Mouse (Mus musculus): ENCODE results near the gene Bmpr1b. TPM values are rescaled to one million over a fixed set of nuclear protein-coding genes. Genes with fewer than 3 reads are reported as not detected.

Gene Bmpr1b
- polyA plus RNA-seq, 1 experiment = 0.05 TPM

- no peaks in the 10 kb centered on the region for H3K27me3 ChIP-seq (ENCODE audit: control insufficient read depth, insufficient read depth, low read length)
- no peak overlapping the region for H3K4me3 ChIP-seq (ENCODE audit: control insufficient read depth, insufficient read depth, low read length)
- H3K4me1 ChIP-seq (replicated peaks; ENCODE audit: control insufficient read depth, insufficient read depth, low read length) = no peaks in the 10 kb centered on the region
- no peak overlapping the region for H3K27ac ChIP-seq (ENCODE audit: control insufficient read depth, insufficient read depth, low read length)
- TF ChIP-seq POLR2A (IDR thresholded peaks at IDR 0.05; ENCODE audit: control insufficient read depth, extremely low read depth, insufficient read depth, low read length, poor library complexity) = no peak
- TF ChIP-seq CTCF (IDR thresholded peaks at IDR 0.05; ENCODE audit: borderline replicate concordance, control insufficient read depth, extremely low read depth, insufficient read depth, low read length, poor library complexity) = no peak
- no peaks in the 10 kb centered on the region for H3K36me3 ChIP-seq (ENCODE audit: control insufficient read depth, insufficient read depth, low read length)
- DNase-seq = no peak
- 94% methylated on average over 10 of the region's 10 CpGs for whole genome bisulfite sequencing
These were observed 65.0 kb downstream of the Bmpr1b start for GRCm38 (mm10) chr3:142104027-142104805.

- no peaks in the 10 kb centered on the region for H3K4me1 ChIP-seq (replicated peaks; ENCODE audit: control insufficient read depth, insufficient read depth, low read length)
- H3K27me3 ChIP-seq (ENCODE audit: control insufficient read depth, insufficient read depth, low read length) = no peaks in the 10 kb centered on the region
- H3K4me3 ChIP-seq (ENCODE audit: control insufficient read depth, insufficient read depth, low read length) = no peak overlapping the region
- 97% methylated on average over 4 of the region's 4 CpGs for WGBS
- TF ChIP-seq CTCF (IDR thresholded peaks at IDR 0.05; ENCODE audit: borderline replicate concordance, control insufficient read depth, extremely low read depth, insufficient read depth, low read length, poor library complexity) (no peak), POLR2A (IDR thresholded peaks at IDR 0.05; ENCODE audit: control insufficient read depth, extremely low read depth, insufficient read depth, low read length, poor library complexity) (no peak)
- H3K36me3 ChIP-seq (ENCODE audit: control insufficient read depth, insufficient read depth, low read length) = no peaks in the 10 kb centered on the region
- no peak overlapping the region for H3K27ac ChIP-seq (ENCODE audit: control insufficient read depth, insufficient read depth, low read length)
- DNase-seq = no peak
These were observed 65.6 kb downstream of the Bmpr1b start for GRCm38 (mm10) chr3:142103622-142104021.

- no peak for DNase-seq
- WGBS = 74% methylated on average over 2 of the region's 2 CpGs
- H3K36me3 ChIP-seq (ENCODE audit: control insufficient read depth, insufficient read depth, low read length) = no peaks in the 10 kb centered on the region
- H3K4me1 ChIP-seq (replicated peaks; ENCODE audit: control insufficient read depth, insufficient read depth, low read length) = no peaks in the 10 kb centered on the region
- TF ChIP-seq POLR2A (IDR thresholded peaks at IDR 0.05; ENCODE audit: control insufficient read depth, extremely low read depth, insufficient read depth, low read length, poor library complexity) (no peak), CTCF (IDR thresholded peaks at IDR 0.05; ENCODE audit: borderline replicate concordance, control insufficient read depth, extremely low read depth, insufficient read depth, low read length, poor library complexity) (no peak)
- H3K27me3 ChIP-seq (ENCODE audit: control insufficient read depth, insufficient read depth, low read length) = no peaks in the 10 kb centered on the region
- no peak overlapping the region for H3K4me3 ChIP-seq (ENCODE audit: control insufficient read depth, insufficient read depth, low read length)
- no peak overlapping the region for H3K27ac ChIP-seq (ENCODE audit: control insufficient read depth, insufficient read depth, low read length)
These were observed 70.1 kb downstream of the Bmpr1b start for GRCm38 (mm10) chr3:142099151-142099550.

- Histone ChIP-seq H3K36me3 (ENCODE audit: control insufficient read depth, insufficient read depth, low read length) (no peaks in the 10 kb centered on the region), H3K4me3 (ENCODE audit: control insufficient read depth, insufficient read depth, low read length) (no peak overlapping the region), H3K27ac (ENCODE audit: control insufficient read depth, insufficient read depth, low read length) (no peak overlapping the region), H3K4me1 (replicated peaks; ENCODE audit: control insufficient read depth, insufficient read depth, low read length) (no peaks in the 10 kb centered on the region), H3K27me3 (ENCODE audit: control insufficient read depth, insufficient read depth, low read length) (no peaks in the 10 kb centered on the region)
- DNase-seq = no peak
- WGBS = 93% methylated on average over 4 of the region's 4 CpGs
- no peak for TF ChIP-seq CTCF (IDR thresholded peaks at IDR 0.05; ENCODE audit: borderline replicate concordance, control insufficient read depth, extremely low read depth, insufficient read depth, low read length, poor library complexity)
- no peak for TF ChIP-seq POLR2A (IDR thresholded peaks at IDR 0.05; ENCODE audit: control insufficient read depth, extremely low read depth, insufficient read depth, low read length, poor library complexity)
These were observed 75.2 kb downstream of the Bmpr1b start for GRCm38 (mm10) chr3:142094049-142094448.

- no peak for DNase-seq
- 95% methylated on average over 4 of the region's 4 CpGs for WGBS
- Histone ChIP-seq H3K4me3 (ENCODE audit: control insufficient read depth, insufficient read depth, low read length) (no peak overlapping the region), H3K36me3 (ENCODE audit: control insufficient read depth, insufficient read depth, low read length) (no peaks in the 10 kb centered on the region), H3K27ac (ENCODE audit: control insufficient read depth, insufficient read depth, low read length) (no peak overlapping the region), H3K4me1 (replicated peaks; ENCODE audit: control insufficient read depth, insufficient read depth, low read length) (no peaks in the 10 kb centered on the region), H3K27me3 (ENCODE audit: control insufficient read depth, insufficient read depth, low read length) (no peaks in the 10 kb centered on the region)
- TF ChIP-seq CTCF (IDR thresholded peaks at IDR 0.05; ENCODE audit: borderline replicate concordance, control insufficient read depth, extremely low read depth, insufficient read depth, low read length, poor library complexity) = no peak
- no peak for TF ChIP-seq POLR2A (IDR thresholded peaks at IDR 0.05; ENCODE audit: control insufficient read depth, extremely low read depth, insufficient read depth, low read length, poor library complexity)
These were observed 79.5 kb downstream of the Bmpr1b start for GRCm38 (mm10) chr3:142089684-142090083.

- no peaks in the 10 kb centered on the region for H3K4me1 ChIP-seq (replicated peaks; ENCODE audit: control insufficient read depth, insufficient read depth, low read length)
- H3K36me3 ChIP-seq (ENCODE audit: control insufficient read depth, insufficient read depth, low read length) = no peaks in the 10 kb centered on the region
- no peaks in the 10 kb centered on the region for H3K27me3 ChIP-seq (ENCODE audit: control insufficient read depth, insufficient read depth, low read length)
- no peak for TF ChIP-seq POLR2A (IDR thresholded peaks at IDR 0.05; ENCODE audit: control insufficient read depth, extremely low read depth, insufficient read depth, low read length, poor library complexity)
- TF ChIP-seq CTCF (IDR thresholded peaks at IDR 0.05; ENCODE audit: borderline replicate concordance, control insufficient read depth, extremely low read depth, insufficient read depth, low read length, poor library complexity) = no peak
- H3K27ac ChIP-seq (ENCODE audit: control insufficient read depth, insufficient read depth, low read length) = no peak overlapping the region
- no peak for DNase-seq
- 89% methylated on average over 3 of the region's 3 CpGs for WGBS
- H3K4me3 ChIP-seq (ENCODE audit: control insufficient read depth, insufficient read depth, low read length) = no peak overlapping the region
These were observed 83.3 kb downstream of the Bmpr1b start for GRCm38 (mm10) chr3:142085938-142086337.
